Mouse (Mus musculus): ENCODE results near the gene Cdh10. TPM values are rescaled to one million over a fixed set of nuclear protein-coding genes. Genes with fewer than 3 reads are reported as not detected.

Gene Cdh10
- total RNA-seq, 2 experiments from 2014 or later: 47.1 to 47.4 TPM

GRCm38 (mm10) chr15:18952266-18952665, 133.5 kb downstream of the Cdh10 start:
- DNase-seq (ENCODE audit: low spot score in 2 of 2): no peak

- no peak for DNase-seq (ENCODE audit: low spot score in 2 of 2)
Measured at GRCm38 (mm10) chr15:18975041-18975440, 156.3 kb downstream of the Cdh10 start.

- no peak for DNase-seq (ENCODE audit: low spot score in 2 of 2)
Measured at GRCm38 (mm10) chr15:18984891-18985290, 166.1 kb downstream of the Cdh10 start.

GRCm38 (mm10) chr15:18987671-18988070, 168.9 kb downstream of the Cdh10 start:
- DNase-seq (ENCODE audit: low spot score in 2 of 2): no peak

GRCm38 (mm10) chr15:18993512-18993911, 174.8 kb downstream of the Cdh10 start:
- DNase-seq (ENCODE audit: low spot score in 2 of 2): no peak

- no peak for DNase-seq (ENCODE audit: low spot score in 2 of 2)
Measured at GRCm38 (mm10) chr15:18994294-18994693, 175.5 kb downstream of the Cdh10 start.

GRCm38 (mm10) chr15:19010829-19011228, 192.1 kb downstream of the Cdh10 start:
- no peak for DNase-seq (ENCODE audit: low spot score in 2 of 2)

- no peak for DNase-seq (ENCODE audit: low spot score in 2 of 2)
Measured at GRCm38 (mm10) chr15:19032983-19033382, 214.2 kb downstream of the Cdh10 start.

GRCm38 (mm10) chr15:19040077-19040476, 221.3 kb downstream of the Cdh10 start:
- peak in 1 of 2 experiments; percentile 14 for DNase-seq (ENCODE audit: low spot score in 2 of 2)

Measured in layer of hippocampus, postnatal 14 days (tissue).